In genomic region chr8:85526105-85526504, GRCm38 (mm10) we compare ENCODE assay signal across 9 mouse cellular contexts. TPM values are rescaled to one million over a fixed set of nuclear protein-coding genes. Genes with fewer than 3 reads are reported as not detected.
A peak's percentile ranks its signal among the peaks of the same experiment; 100 is the strongest.
DNase-seq lines count a peak whose midpoint lies in the region; ATAC-seq lines count a peak whose summit lies in the region.
"Had no signal": no experiment of that assay in that cellular context is flagged by ENCODE, and none has a peak within 500 bp of the region (broad histone marks: within the 10 kb centered on the region; RNA-seq: fewer than 3 reads in every experiment).

No protein-coding gene starts in this region.

- H3K27me3 ChIP-seq in forebrain, embryonic 14.5 days (replicated peaks; ENCODE audit: control insufficient read depth, insufficient read depth, low read length) = no peaks in the 10 kb centered on the region
- no peaks in the 10 kb centered on the region for H3K27me3 ChIP-seq in forebrain, embryonic 12.5 days
- H3K27me3 ChIP-seq in intestine, embryonic 16.5 days (replicated peaks; ENCODE audit: control insufficient read depth, insufficient read depth, low read length) = no peaks in the 10 kb centered on the region
- H3K27me3 ChIP-seq: liver, embryonic 15.5 days had no signal

- H3K9me3 ChIP-seq in forebrain, embryonic 14.5 days (replicated peaks; ENCODE audit: control insufficient read depth, low read length) = no peaks in the 10 kb centered on the region
- H3K9me3 ChIP-seq in forebrain, embryonic 12.5 days = no peaks in the 10 kb centered on the region
- H3K9me3 ChIP-seq in intestine, embryonic 16.5 days (ENCODE audit: control insufficient read depth, low read length) = no peaks in the 10 kb centered on the region
- H3K9me3 ChIP-seq: liver, embryonic 15.5 days had no signal

- H3K4me1 ChIP-seq in forebrain, embryonic 14.5 days (ENCODE audit: control insufficient read depth, insufficient read depth, low read length) = no peaks in the 10 kb centered on the region
- no peaks in the 10 kb centered on the region for H3K4me1 ChIP-seq in forebrain, embryonic 12.5 days
- H3K4me1 ChIP-seq in intestine, embryonic 16.5 days (ENCODE audit: control insufficient read depth, insufficient read depth, low read length) = no peaks in the 10 kb centered on the region

- WGBS in forebrain, embryonic 14.5 days = 33% methylated on average over 6 of the region's 6 CpGs
- 41% methylated on average over 6 of the region's 6 CpGs for WGBS in forebrain, embryonic 12.5 days
- WGBS in intestine, embryonic 16.5 days = 29% methylated on average over 6 of the region's 6 CpGs

- no peak overlapping the region for H3K4me2 ChIP-seq in forebrain, embryonic 14.5 days (ENCODE audit: low read length)
- no peak overlapping the region for H3K4me2 ChIP-seq in forebrain, embryonic 12.5 days
- H3K4me2 ChIP-seq in intestine, embryonic 16.5 days (ENCODE audit: low read depth, low read length) = no peak overlapping the region
- H3K4me2 ChIP-seq: liver, embryonic 15.5 days had no signal

- H3K9ac ChIP-seq in forebrain, embryonic 14.5 days (ENCODE audit: low read length) = no peak overlapping the region
- H3K9ac ChIP-seq in forebrain, embryonic 12.5 days = no peak overlapping the region
- H3K9ac ChIP-seq in intestine, embryonic 16.5 days (ENCODE audit: low read depth, low read length) = no peak overlapping the region
- H3K9ac ChIP-seq: liver, embryonic 15.5 days had no signal

- no peak for ATAC-seq in forebrain, embryonic 14.5 days
- no peak for ATAC-seq in forebrain, embryonic 12.5 days (ENCODE audit: low FRiP score)
- peak; percentile 48; the same call in 1 of the 2 replicates for ATAC-seq in intestine, embryonic 16.5 days

- DNase-seq in forebrain, embryonic 14.5 days (ENCODE audit: low spot score) = peak; percentile 79
- DNase-seq in 416B (ENCODE audit: low read depth) = peak; percentile 65
- peak; percentile 52 for DNase-seq in adrenal gland, adult 2 months
- DNase-seq in embryo, embryonic 11.5 days (ENCODE audit: low read depth, low spot score) = peak; percentile 57
- peak; percentile 65 for DNase-seq in lung, postnatal 10 days
- peak; percentile 32 to 73 for DNase-seq in spleen, postnatal 10 days (ENCODE audit: low spot score in 2 of 2)

- H3K27ac ChIP-seq in forebrain, embryonic 14.5 days (ENCODE audit: low read depth, low read length) = no peak overlapping the region
- no peak overlapping the region for H3K27ac ChIP-seq in forebrain, embryonic 12.5 days
- H3K27ac ChIP-seq in intestine, embryonic 16.5 days (ENCODE audit: low read length) = no peak overlapping the region
- H3K27ac ChIP-seq: liver, embryonic 15.5 days had no signal

- H3K36me3 ChIP-seq in forebrain, embryonic 14.5 days (ENCODE audit: control insufficient read depth, insufficient read depth, low read length) = peaks cover 45% of the 10 kb centered on the region
- peaks cover 50% of the 10 kb centered on the region for H3K36me3 ChIP-seq in forebrain, embryonic 12.5 days (replicated peaks)
- no peaks in the 10 kb centered on the region for H3K36me3 ChIP-seq in intestine, embryonic 16.5 days (ENCODE audit: control insufficient read depth, insufficient read depth, low read length)

- H3K4me3 ChIP-seq in forebrain, embryonic 14.5 days (ENCODE audit: low read depth, low read length) = no peak overlapping the region
- H3K4me3 ChIP-seq in forebrain, embryonic 12.5 days (replicated peaks) = no peak overlapping the region
- H3K4me3 ChIP-seq in intestine, embryonic 16.5 days (ENCODE audit: low read length) = no peak overlapping the region
- H3K4me3 ChIP-seq: liver, embryonic 15.5 days had no signal

RNA-seq across cellular contexts. Expression of gene Dnaja2, which starts 29.0 kb away (rescaled TPM):
- 177 and 193 TPM in 2 replicates for polyA plus RNA-seq in forebrain, embryonic 14.5 days (2014; fragmentation: Nextera tagmentation; extraction: Ambion mirVana)
- polyA plus RNA-seq in forebrain, embryonic 12.5 days (2016; fragmentation: Nextera tagmentation; extraction: Ambion mirVana) = 167 and 183 TPM in 2 replicates
- 100 to 1,000 TPM; 157 to 173 TPM for total RNA-seq in adrenal gland, adult 2 months (2021)
- polyA plus RNA-seq in adrenal gland, adult 2 months (2012; rRNA removed) = 5.3 and 7.7 TPM in 2 replicates
- polyA plus RNA-seq in intestine, embryonic 16.5 days (2015; fragmentation: Nextera tagmentation; extraction: Ambion mirVana) = 136 and 149 TPM in 2 replicates

RNA-seq across cellular contexts. Expression of gene Gpt2, which starts 33.7 kb away (rescaled TPM):
- polyA plus RNA-seq in forebrain, embryonic 14.5 days (2014; fragmentation: Nextera tagmentation; extraction: Ambion mirVana) = 29.1 and 37.3 TPM in 2 replicates
- polyA plus RNA-seq in forebrain, embryonic 12.5 days (2016; fragmentation: Nextera tagmentation; extraction: Ambion mirVana) = 36.9 and 38.3 TPM in 2 replicates
- total RNA-seq in adrenal gland, adult 2 months (2021) = 100 to 1,000 TPM in 1 of 2 experiments, 10 to 100 TPM in 1; 68.8 to 379 TPM
- polyA plus RNA-seq in adrenal gland, adult 2 months (2012; rRNA removed) = 214 and 283 TPM in 2 replicates
- polyA plus RNA-seq in intestine, embryonic 16.5 days (2015; fragmentation: Nextera tagmentation; extraction: Ambion mirVana) = 12.0 and 12.4 TPM in 2 replicates

Comparison
In these comparisons a context has a peak if more than half of its experiments do, and no peak if none do; other contexts are left out.
1. RNA of gene Dnaja2, which starts 29.0 kb away (polyA plus RNA-seq): 177 to 193 TPM in forebrain, embryonic 14.5 days, 167 to 183 TPM in forebrain, embryonic 12.5 days and 136 to 149 TPM in intestine, embryonic 16.5 days; 5.3 to 7.7 TPM in adrenal gland, adult 2 months; every median in the first group is over 10 times any median in the second.
2. Peak in every context shown above with its lines, with median percentiles within 50 percentile points of each other: DNase-seq.